Mouse (Mus musculus): ENCODE measurements around the gene Vmn1r234.
"Not testable (repeated sequence)": the region's sequence is repeated elsewhere in the genome, so short reads cannot be mapped to it uniquely, and the experiment has no call there.

Gene Vmn1r234

DNA sequence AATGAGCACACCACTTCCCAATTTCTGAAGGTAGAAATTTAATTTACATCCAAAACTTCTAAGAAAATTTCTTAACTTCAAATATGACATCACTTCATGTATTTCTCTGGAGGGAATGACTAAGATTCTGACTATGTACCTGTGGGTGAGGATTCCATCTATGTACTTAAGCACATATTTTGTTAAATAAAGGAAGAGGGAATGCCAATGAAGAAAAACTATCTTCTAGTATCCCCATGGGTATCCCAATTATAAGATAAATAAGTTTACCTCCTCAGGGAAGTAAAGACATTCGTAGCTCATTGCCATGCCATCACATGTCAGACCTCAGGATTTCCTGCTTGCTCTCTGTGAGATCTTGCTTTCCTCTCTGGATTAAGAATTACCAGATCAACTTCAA, at the start of gene Vmn1r234:
TSS of gene Vmn1r234 (plus strand) at position 301 of the 400 bp plus-strand sequence.
- no peak for DNase-seq (ENCODE audit: low spot score in 2 of 2)

GRCm38 (mm10) chr17:21211081-21211480, 14.8 kb upstream of the Vmn1r234 start:
- DNase-seq (ENCODE audit: low spot score in 2 of 2): not testable (repeated sequence)

DNA sequence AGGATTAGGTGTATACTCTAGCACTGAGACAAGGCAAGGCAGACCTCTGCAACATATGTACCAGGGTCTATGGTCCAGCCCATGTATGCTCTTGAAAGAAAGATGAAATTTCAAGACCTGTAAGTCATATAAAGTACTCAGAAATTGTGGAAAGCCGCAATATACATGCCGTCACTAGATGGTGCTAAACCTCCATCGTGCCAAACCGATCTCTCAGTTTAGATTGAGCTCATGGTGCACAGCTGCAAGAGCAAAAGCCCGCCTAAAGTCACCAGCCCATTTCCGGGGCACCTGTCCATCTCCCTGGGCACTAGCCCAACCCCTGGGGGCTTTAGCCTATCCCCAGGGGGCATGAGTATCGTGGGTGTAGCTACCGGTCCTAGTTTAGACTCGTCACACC, 5.8 kb downstream of the Vmn1r234 start:
- peak; percentile 60 to 73 for DNase-seq (ENCODE audit: low spot score in 2 of 2)

- DNase-seq (ENCODE audit: low spot score in 2 of 2): no peak
Measured at GRCm38 (mm10) chr17:21256111-21256510, 30.2 kb downstream of the Vmn1r234 start, which contains the start of gene Vmn1r235. Gene Vmn1r235 (plus strand): TSS chr17:21256411.

DNA sequence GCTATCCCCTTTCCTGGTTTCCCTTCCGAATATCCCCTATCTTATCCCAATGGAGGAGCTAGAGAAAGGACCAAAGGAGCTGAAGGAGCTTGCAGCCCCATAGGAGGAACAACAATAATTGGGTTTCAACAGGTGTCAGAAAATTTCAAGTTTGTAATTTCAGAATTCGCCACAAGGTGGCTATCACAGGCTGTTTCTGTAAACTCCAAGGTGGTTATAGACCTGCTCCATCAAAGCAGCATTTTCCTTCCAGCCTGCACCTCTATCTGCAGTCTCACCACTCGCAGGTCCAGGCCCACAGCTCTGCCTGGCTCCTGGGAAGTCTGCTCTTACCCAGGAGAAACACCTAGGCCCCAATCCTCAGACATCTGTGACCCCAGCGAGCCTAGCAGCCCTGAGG, 46.2 kb downstream of the Vmn1r234 start:
- peak; percentile 50 to 70 for DNase-seq (ENCODE audit: low spot score in 2 of 2)

DNA sequence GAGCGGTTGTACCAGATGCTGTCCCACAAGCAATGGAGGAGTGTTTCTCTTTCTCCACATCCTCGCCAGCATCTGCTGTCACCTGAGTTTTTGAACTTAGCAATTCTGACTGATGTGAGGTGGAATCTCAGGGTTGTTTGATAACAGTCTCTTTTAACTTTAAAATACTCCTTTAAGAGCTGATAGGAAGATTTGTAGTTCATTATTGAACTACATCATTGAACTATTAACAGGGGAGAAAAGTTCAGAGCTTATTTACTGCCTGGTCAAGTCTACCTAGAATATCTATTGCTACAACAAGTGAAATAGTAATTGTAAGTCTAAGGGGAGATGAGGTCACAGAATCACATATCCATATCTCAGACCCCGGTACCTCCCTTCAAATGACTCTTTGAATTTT, 56.8 kb downstream of the Vmn1r234 start, which contains the start of gene Vmn1r236:
TSS of gene Vmn1r236 (plus strand) at position 301 of the 400 bp plus-strand sequence.
- DNase-seq (ENCODE audit: low spot score in 2 of 2): no peak

- no peak for DNase-seq (ENCODE audit: low spot score in 2 of 2)
Measured at GRCm38 (mm10) chr17:21284395-21284794, 58.5 kb downstream of the Vmn1r234 start.
